In genomic region chr11:8530036-8530435, GRCm38 (mm10) we compare ENCODE assay signal across 13 mouse cellular contexts.
DNase-seq lines count a peak whose midpoint lies in the region.
"Had no signal": no experiment of that assay in that cellular context is flagged by ENCODE, and none has a peak within 500 bp of the region (broad histone marks: within the 10 kb centered on the region; RNA-seq: fewer than 3 reads in every experiment).

No protein-coding gene starts in this region.

- intact Hi-C loops in heart, postnatal 36 days (cut with DNase I) = no loop called here

- DNase-seq in 3T3-L1 (ENCODE audit: low read depth, low spot score) (peak; percentile 66), NIH3T3 (ENCODE audit: low read depth) (peak; percentile 55)
- no peak for DNase-seq in spleen, postnatal 36 days (ENCODE audit: low spot score in 2 of 2)
- no peak for DNase-seq in heart, postnatal 36 days
- no peak for DNase-seq in layer of hippocampus, postnatal 10 days (ENCODE audit: low spot score in 2 of 2)
- DNase-seq: adrenal gland, adult 2 months; adrenal gland, postnatal 10 days; adrenal gland, postnatal 25 days; cerebellum, adult 11 months; cerebellum, adult 18-20 months; cerebellum, adult 8-10 months; cerebellum, adult 9-11 months; cerebellum, postnatal 14 days had no signal

Comparison
In these comparisons a context has a peak if more than half of its experiments do, and no peak if none do; other contexts are left out.
1. DNase-seq: peak in 3T3-L1 (single experiment) and NIH3T3 (single experiment); none in spleen, postnatal 36 days (0 of 2), heart, postnatal 36 days (0 of 2) and layer of hippocampus, postnatal 10 days (0 of 2).